Comparison of ENCODE assay signal across 19 mouse cellular contexts in genomic region chr12:27567250-27567649, GRCm38 (mm10).
DNase-seq lines count a peak whose midpoint lies in the region; ATAC-seq lines count a peak whose summit lies in the region.
"Had no signal": no experiment of that assay in that cellular context is flagged by ENCODE, and none has a peak within 500 bp of the region (broad histone marks: within the 10 kb centered on the region; RNA-seq: fewer than 3 reads in every experiment).

No protein-coding gene starts in this region.

- no peak for ATAC-seq in forebrain, embryonic 13.5 days
- no peak for ATAC-seq in hindbrain, embryonic 12.5 days (ENCODE audit: low FRiP score)
- no peak for ATAC-seq in midbrain, embryonic 12.5 days (ENCODE audit: low FRiP score, low read depth)
- no peak for ATAC-seq in neural tube, embryonic 15.5 days (ENCODE audit: low FRiP score)
- ATAC-seq: CD4-positive, CD25-positive, alpha-beta regulatory T cell, adult 4 months had no signal

- H3K27ac ChIP-seq in forebrain, embryonic 13.5 days = peak overlapping the region; percentile 95
- peak overlapping the region; percentile 96 for H3K27ac ChIP-seq in hindbrain, embryonic 12.5 days
- peak overlapping the region; percentile 97 for H3K27ac ChIP-seq in midbrain, embryonic 12.5 days (replicated peaks)
- 0 out of 2 replicates have a peak overlapping the region, but pooled peaks have one; percentile 77 for H3K27ac ChIP-seq in neural tube, embryonic 15.5 days (replicated peaks)
- H3K27ac ChIP-seq: embryonic facial prominence, embryonic 15.5 days; liver, embryonic 13.5 days had no signal

- H3K4me3 ChIP-seq in forebrain, embryonic 13.5 days = no peak overlapping the region
- no peak overlapping the region for H3K4me3 ChIP-seq in hindbrain, embryonic 12.5 days
- peak overlapping the region; percentile 28; the same call in 1 of the 2 replicates for H3K4me3 ChIP-seq in midbrain, embryonic 12.5 days
- no peak overlapping the region for H3K4me3 ChIP-seq in neural tube, embryonic 15.5 days (replicated peaks)
- H3K4me3 ChIP-seq: embryonic facial prominence, embryonic 15.5 days; heart, embryonic 12.5 days; liver, embryonic 13.5 days had no signal

- no peak for DNase-seq in B cell, adult 2 months
- DNase-seq in cerebellum, postnatal 4 days (ENCODE audit: low spot score in 2 of 2) = no peak
- no peak for DNase-seq in adrenal gland, postnatal 4 days (ENCODE audit: low spot score in 2 of 2)
- DNase-seq: adrenal gland, adult 8-10 months; cerebellum, adult 8-10 months; gastrocnemius, postnatal 36 days; heart, postnatal 36 days; kidney, adult 11 months; kidney, postnatal 25 days; liver, embryonic 13.5 days; lung, postnatal 10 days; right cerebral cortex, postnatal 4 days had no signal

- no peaks in the 10 kb centered on the region for H3K9me3 ChIP-seq in forebrain, embryonic 13.5 days (replicated peaks)
- no peaks in the 10 kb centered on the region for H3K9me3 ChIP-seq in hindbrain, embryonic 12.5 days (replicated peaks)
- no peaks in the 10 kb centered on the region for H3K9me3 ChIP-seq in midbrain, embryonic 12.5 days
- no peaks in the 10 kb centered on the region for H3K9me3 ChIP-seq in neural tube, embryonic 15.5 days (replicated peaks)
- H3K9me3 ChIP-seq: embryonic facial prominence, embryonic 15.5 days; heart, embryonic 12.5 days; liver, embryonic 13.5 days had no signal

- WGBS in forebrain, embryonic 13.5 days = 57% methylated on average over 3 of the region's 3 CpGs
- 29% methylated on average over 3 of the region's 3 CpGs for whole genome bisulfite sequencing in hindbrain, embryonic 12.5 days
- 35% methylated on average over 3 of the region's 3 CpGs for WGBS in midbrain, embryonic 12.5 days
- 43% methylated on average over 3 of the region's 3 CpGs for WGBS in neural tube, embryonic 15.5 days

- no peaks in the 10 kb centered on the region for H3K36me3 ChIP-seq in forebrain, embryonic 13.5 days (ENCODE audit: poor library complexity, severe bottlenecking)
- H3K36me3 ChIP-seq in hindbrain, embryonic 12.5 days = no peaks in the 10 kb centered on the region
- no peaks in the 10 kb centered on the region for H3K36me3 ChIP-seq in midbrain, embryonic 12.5 days
- no peaks in the 10 kb centered on the region for H3K36me3 ChIP-seq in neural tube, embryonic 15.5 days
- H3K36me3 ChIP-seq: embryonic facial prominence, embryonic 15.5 days; heart, embryonic 12.5 days; liver, embryonic 13.5 days had no signal

- H3K27me3 ChIP-seq in forebrain, embryonic 13.5 days = no peaks in the 10 kb centered on the region
- H3K27me3 ChIP-seq in hindbrain, embryonic 12.5 days = no peaks in the 10 kb centered on the region
- no peaks in the 10 kb centered on the region for H3K27me3 ChIP-seq in midbrain, embryonic 12.5 days
- H3K27me3 ChIP-seq in neural tube, embryonic 15.5 days (replicated peaks) = no peaks in the 10 kb centered on the region
- H3K27me3 ChIP-seq: embryonic facial prominence, embryonic 15.5 days; heart, embryonic 12.5 days; liver, embryonic 13.5 days had no signal

- no peak overlapping the region for H3K4me2 ChIP-seq in forebrain, embryonic 13.5 days
- H3K4me2 ChIP-seq in hindbrain, embryonic 12.5 days (replicated peaks) = peak overlapping the region; percentile 42
- peak overlapping the region; percentile 52 for H3K4me2 ChIP-seq in midbrain, embryonic 12.5 days (replicated peaks)
- no peak overlapping the region for H3K4me2 ChIP-seq in neural tube, embryonic 15.5 days
- H3K4me2 ChIP-seq: embryonic facial prominence, embryonic 15.5 days; heart, embryonic 12.5 days; liver, embryonic 13.5 days had no signal

- H3K4me1 ChIP-seq in forebrain, embryonic 13.5 days = peaks cover 48% of the 10 kb centered on the region
- peaks cover 36% of the 10 kb centered on the region for H3K4me1 ChIP-seq in hindbrain, embryonic 12.5 days
- peaks cover 40% of the 10 kb centered on the region for H3K4me1 ChIP-seq in midbrain, embryonic 12.5 days
- H3K4me1 ChIP-seq in neural tube, embryonic 15.5 days = peaks cover 23% of the 10 kb centered on the region
- H3K4me1 ChIP-seq: liver, embryonic 13.5 days had no signal

- H3K9ac ChIP-seq in forebrain, embryonic 13.5 days = no peak overlapping the region
- H3K9ac ChIP-seq in hindbrain, embryonic 12.5 days = no peak overlapping the region
- H3K9ac ChIP-seq in midbrain, embryonic 12.5 days (replicated peaks) = no peak overlapping the region
- no peak overlapping the region for H3K9ac ChIP-seq in neural tube, embryonic 15.5 days (replicated peaks)
- H3K9ac ChIP-seq: embryonic facial prominence, embryonic 15.5 days; heart, embryonic 12.5 days; liver, embryonic 13.5 days had no signal

Comparison
In these comparisons a context has a peak if more than half of its experiments do, and no peak if none do; other contexts are left out.
1. H3K4me2 ChIP-seq: peak in hindbrain, embryonic 12.5 days (single experiment) and midbrain, embryonic 12.5 days (single experiment); none in forebrain, embryonic 13.5 days (single experiment) and neural tube, embryonic 15.5 days (single experiment).
2. Peak in every context shown above with its lines, with median percentiles within 50 percentile points of each other: H3K27ac ChIP-seq.